Mouse (Mus musculus) MEL (cell line): ENCODE results near the gene Endog. TPM values are rescaled to one million over a fixed set of nuclear protein-coding genes. Genes with fewer than 3 reads are reported as not detected.

Experiments used
- DNase-seq: peaks from one replicate; pipeline ENCODE4 v3.0.0; 2011; ENCODE audit warnings: low read depth, low spot score
- H3K27ac ChIP-seq: 2 replicates; pipeline ENCODE4 v1.5.1; 2012; ENCODE audit warnings: low read depth, mild to moderate bottlenecking, control low read depth, low read length, moderate library complexity; ENCODE audit not compliant: control insufficient read depth
- H3K27me3 ChIP-seq, 2 experiments: fragments of 150-350 bp in 1 of 2; sonication (generic) in 1 of 2; 2 replicates each; pipeline ENCODE4 v1.6.1; 2012; ENCODE audit warnings: low read length in 2 of 2, mild to moderate bottlenecking in 2 of 2, improper control_type of control experiment in 1 of 2, moderate library complexity in 1 of 2; ENCODE audit not compliant: insufficient read depth in 2 of 2, control insufficient read depth in 1 of 2
- H3K36me3 ChIP-seq, 2 experiments: 2 replicates each; pipeline ENCODE4 v1.6.1; 2012 to 2014; ENCODE audit warnings: low read length in 2 of 2, improper control_type of control experiment in 1 of 2, inconsistent platforms in 1 of 2, mild to moderate bottlenecking in 1 of 2; ENCODE audit not compliant: insufficient read depth in 2 of 2, control insufficient read depth in 1 of 2
- H3K4me1 ChIP-seq, 2 experiments: fragments of 150-350 bp in 1 of 2; sonication (generic) in 1 of 2; 2 replicates each; pipeline ENCODE4 v1.6.1; 2012; ENCODE audit warnings: low read length in 2 of 2, improper control_type of control experiment in 1 of 2, mild to moderate bottlenecking in 1 of 2; ENCODE audit not compliant: insufficient read depth in 2 of 2, control insufficient read depth in 1 of 2
- H3K4me3 ChIP-seq, 2 experiments: fragments of 150-350 bp in 1 of 2; sonication (generic) in 1 of 2; 2 replicates each; pipeline ENCODE4 v1.5.1; 2012; ENCODE audit warnings: low read depth in 2 of 2, low read length in 2 of 2, mild to moderate bottlenecking in 2 of 2, moderate library complexity in 2 of 2, control low read depth in 1 of 2, improper control_type of control experiment in 1 of 2; ENCODE audit not compliant: control insufficient read depth in 1 of 2, insufficient read depth in 1 of 2
- H3K79me2 ChIP-seq: 2 replicates; pipeline ENCODE4 v1.6.1; 2012; ENCODE audit warnings: mild to moderate bottlenecking, low read length, moderate library complexity; ENCODE audit not compliant: control insufficient read depth, poor library complexity, insufficient read depth
- H3K9ac ChIP-seq: 2 replicates; pipeline ENCODE4 v1.6.1; 2012; ENCODE audit warnings: low read depth, mild to moderate bottlenecking, control low read depth, low read length, moderate library complexity; ENCODE audit not compliant: control insufficient read depth, poor library complexity, severe bottlenecking
- H3K9me3 ChIP-seq: fragments of 150-350 bp; sonication (generic); replicated peaks from 2 replicates; pipeline ENCODE4 v1.6.1; 2012; ENCODE audit warnings: mild to moderate bottlenecking, low read length, improper control_type of control experiment, moderate library complexity; ENCODE audit not compliant: insufficient read depth
- BHLHE40 ChIP-seq: IDR thresholded peaks from 2 replicates; pipeline ENCODE4 v1.6.1; 2012; ENCODE audit warnings: low read depth, mild to moderate bottlenecking, inconsistent platforms, low read length, improper control_type of control experiment, borderline replicate concordance
- CHD1 ChIP-seq: IDR thresholded peaks from 2 replicates; pipeline ENCODE4 v1.6.1; 2012; ENCODE audit warnings: low read depth, mild to moderate bottlenecking, inconsistent platforms, low read length, improper control_type of control experiment
- E2F4 ChIP-seq: IDR thresholded peaks from 2 replicates; pipeline ENCODE4 v1.6.1; 2011; ENCODE audit warnings: low read depth, low read length, improper control_type of control experiment, borderline replicate concordance
- EP300 ChIP-seq, 2 experiments: IDR thresholded peaks; 2 replicates each; pipeline ENCODE4 v1.6.1; 2011; ENCODE audit warnings: improper control_type of control experiment in 2 of 2, low read length in 2 of 2, low read depth in 1 of 2, mild to moderate bottlenecking in 1 of 2
- ETS1 ChIP-seq: IDR thresholded peaks from 2 replicates; pipeline ENCODE4 v1.6.1; 2012; ENCODE audit warnings: low read depth, mild to moderate bottlenecking, inconsistent platforms, low read length, improper control_type of control experiment, moderate library complexity
- GABPA ChIP-seq: IDR thresholded peaks from 2 replicates; pipeline ENCODE4 v1.6.1; 2012; ENCODE audit warnings: low read depth, mild to moderate bottlenecking, inconsistent platforms, low read length, improper control_type of control experiment, moderate library complexity
- GATA1 ChIP-seq: IDR thresholded peaks from 2 replicates; pipeline ENCODE4 v1.6.1; 2011; ENCODE audit warnings: low read depth, low read length, improper control_type of control experiment
- HCFC1 ChIP-seq: IDR thresholded peaks from 2 replicates; pipeline ENCODE4 v1.6.1; 2012; ENCODE audit warnings: low read depth, mild to moderate bottlenecking, inconsistent platforms, low read length, improper control_type of control experiment, moderate library complexity
- JUND ChIP-seq: IDR thresholded peaks from 2 replicates; pipeline ENCODE4 v1.6.1; 2011; ENCODE audit warnings: low read depth, mild to moderate bottlenecking, improper control_type of control experiment, low read length
- KAT2A ChIP-seq: conservative IDR thresholded peaks from 2 replicates; pipeline ENCODE4 v1.6.1; 2012; ENCODE audit warnings: low read depth, low read length, improper control_type of control experiment, inconsistent platforms
- MAFK ChIP-seq: IDR thresholded peaks from 2 replicates; pipeline ENCODE4 v1.6.1; 2011; ENCODE audit warnings: low read depth, mild to moderate bottlenecking, low read length, improper control_type of control experiment, borderline replicate concordance
- MAX ChIP-seq: IDR thresholded peaks from 2 replicates; pipeline ENCODE4 v1.6.1; 2011; ENCODE audit warnings: low read length, improper control_type of control experiment
- MEF2A ChIP-seq: IDR thresholded peaks from 2 replicates; pipeline ENCODE4 v1.6.1; 2014; ENCODE audit warnings: low read depth, mild to moderate bottlenecking, inconsistent platforms, low read length, improper control_type of control experiment; ENCODE audit not compliant: poor library complexity, insufficient replicate concordance, severe bottlenecking; ENCODE audit errors: extremely low read depth
- MXI1 ChIP-seq: IDR thresholded peaks from 2 replicates; pipeline ENCODE4 v1.6.1; 2011; ENCODE audit warnings: mild to moderate bottlenecking, low read depth, low read length, improper control_type of control experiment
- MYB ChIP-seq: IDR thresholded peaks from 2 replicates; pipeline ENCODE4 v1.6.1; 2011; ENCODE audit warnings: mild to moderate bottlenecking, low read depth, low read length, improper control_type of control experiment
- MYC ChIP-seq: IDR thresholded peaks from 2 replicates; pipeline ENCODE4 v1.6.1; 2011; ENCODE audit warnings: low read depth, mild to moderate bottlenecking, low read length, improper control_type of control experiment, moderate library complexity
- NELFE ChIP-seq: IDR thresholded peaks from 2 replicates; pipeline ENCODE4 v1.6.1; 2011; ENCODE audit warnings: low read depth, low read length, improper control_type of control experiment
- POLR2AphosphoS2 ChIP-seq: IDR thresholded peaks from 2 replicates; pipeline ENCODE4 v1.6.1; 2011; ENCODE audit warnings: low read length, improper control_type of control experiment
- RAD21 ChIP-seq: IDR thresholded peaks from 2 replicates; pipeline ENCODE4 v1.6.1; 2011; ENCODE audit warnings: mild to moderate bottlenecking, low read depth, low read length, improper control_type of control experiment
- RCOR1 ChIP-seq: IDR thresholded peaks from 2 replicates; pipeline ENCODE4 v1.6.1; 2012; ENCODE audit warnings: low read depth, mild to moderate bottlenecking, inconsistent platforms, low read length, improper control_type of control experiment
- SIN3A ChIP-seq: IDR thresholded peaks from 2 replicates; pipeline ENCODE4 v1.6.1; 2012; ENCODE audit warnings: low read length, improper control_type of control experiment, inconsistent platforms
- SMC3 ChIP-seq: IDR thresholded peaks from 2 replicates; pipeline ENCODE4 v1.6.1; 2011; ENCODE audit warnings: low read depth, low read length, improper control_type of control experiment
- TAL1 ChIP-seq: IDR thresholded peaks from 2 replicates; pipeline ENCODE4 v1.6.1; 2012; ENCODE audit warnings: mild to moderate bottlenecking, inconsistent platforms, low read length, moderate library complexity, mixed read lengths
- TBP ChIP-seq: IDR thresholded peaks from 2 replicates; pipeline ENCODE4 v1.8.0; 2011; ENCODE audit warnings: low read depth, low read length, improper control_type of control experiment
- UBTF ChIP-seq: IDR thresholded peaks from 2 replicates; pipeline ENCODE4 v1.6.1; 2012; ENCODE audit warnings: low read depth, mild to moderate bottlenecking, inconsistent platforms, low read length, improper control_type of control experiment, moderate library complexity, borderline replicate concordance; ENCODE audit not compliant: insufficient read depth
- USF1 ChIP-seq: IDR thresholded peaks from 2 replicates; pipeline ENCODE4 v1.6.1; 2014; ENCODE audit warnings: low read depth, mild to moderate bottlenecking, inconsistent platforms, low read length, improper control_type of control experiment, moderate library complexity
- USF2 ChIP-seq, 2 experiments: IDR thresholded peaks; 2 replicates each; pipeline ENCODE4 v1.6.1; 2011 to 2012; ENCODE audit warnings: improper control_type of control experiment in 2 of 2, low read length in 2 of 2, borderline replicate concordance in 1 of 2, inconsistent platforms in 1 of 2, low read depth in 1 of 2, mild to moderate bottlenecking in 1 of 2; ENCODE audit not compliant: insufficient read depth in 1 of 2
- ZC3H11A ChIP-seq: IDR thresholded peaks from 2 replicates; pipeline ENCODE4 v1.6.1; 2012; ENCODE audit warnings: low read depth, mild to moderate bottlenecking, inconsistent platforms, low read length, improper control_type of control experiment
- ZKSCAN1 ChIP-seq: IDR thresholded peaks from 2 replicates; pipeline ENCODE4 v1.6.1; 2012; ENCODE audit warnings: low read depth, mild to moderate bottlenecking, inconsistent platforms, low read length, improper control_type of control experiment, moderate library complexity
- ZMIZ1 ChIP-seq: IDR thresholded peaks from 2 replicates; pipeline ENCODE4 v1.6.1; 2012; ENCODE audit warnings: low read depth, mild to moderate bottlenecking, inconsistent platforms, low read length, improper control_type of control experiment, moderate library complexity
- polyA plus RNA-seq, 2 experiments: library from polyadenylated mRNA; stranded (reverse) in 1 of 2; unstranded in 1 of 2; fragments of >175 nt in 1 of 2; fragments of >200 nt in 1 of 2; gene quantifications; 2 replicates each; pipeline versions ENCODE4 v1.2.1 to v1.2.4; 2012; ENCODE audit warnings: low replicate concordance in 2 of 2, low read depth in 1 of 2; ENCODE audit not compliant: insufficient read length in 2 of 2, insufficient read depth in 1 of 2, missing spikeins in 1 of 2
- total RNA-seq: library from RNA; depleted of rRNA; stranded (reverse); fragments of 300-350 nt; gene quantifications from 2 replicates; pipeline ENCODE4 v1.2.3, GENCODE M21; 2012

The Endog gene
- total and polyA plus RNA-seq, 3 experiments, result 19.4 to 27.2 TPM; not detected in 1

DNA sequence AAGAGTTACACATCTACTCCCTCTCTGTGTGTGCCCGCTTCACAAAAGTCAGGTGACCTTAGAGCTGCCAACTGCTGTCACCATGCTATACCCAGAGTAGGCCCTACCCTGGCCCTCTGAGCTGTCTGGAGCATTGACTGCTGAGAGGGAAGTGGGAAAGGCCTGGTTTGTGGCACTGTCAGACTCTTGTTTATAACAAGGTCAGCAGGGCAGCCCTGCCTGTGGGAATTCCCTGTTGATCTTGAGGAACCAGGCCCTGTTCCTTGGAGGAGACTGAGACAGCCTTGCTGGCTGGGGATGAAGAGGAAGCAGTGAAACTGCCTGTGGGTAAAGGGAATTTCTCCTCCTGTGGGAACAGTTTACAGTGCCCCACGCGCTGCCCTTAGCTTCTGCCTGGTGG lies 43.5 kb downstream of the Endog start:
- H3K27ac ChIP-seq, result no peak overlapping the region
- peaks cover 0 to 2% of the 10 kb centered on the region in 2 experiments; a peak in 1 of 4 replicates for H3K27me3 ChIP-seq
- no peak overlapping the region for H3K4me3 ChIP-seq
- no peak for DNase-seq
- no peaks in the 10 kb centered on the region for H3K79me2 ChIP-seq
- H3K9me3 ChIP-seq, result no peaks in the 10 kb centered on the region
- no peaks in the 10 kb centered on the region for H3K36me3 ChIP-seq
- no peak for TF ChIP-seq MEF2A
- TF ChIP-seq TBP, result no peak
- no peak for TF ChIP-seq MAFK
- TF ChIP-seq EP300 (IDR thresholded peaks at IDR 0.05; ENCODE audit: low read depth in 1 of 2, low read length in 2 of 2), result no peak
- no peak for TF ChIP-seq NELFE
- no peak for TF ChIP-seq USF1
- TF ChIP-seq SMC3, result no peak
- TF ChIP-seq JUND, result no peak
- no peak for TF ChIP-seq RCOR1
- no peak for TF ChIP-seq ZMIZ1
- TF ChIP-seq GABPA, result no peak
- no peak for TF ChIP-seq ZKSCAN1
- no peak for TF ChIP-seq MYC
- TF ChIP-seq HCFC1, result no peak
- no peak for TF ChIP-seq TAL1
- no peak for TF ChIP-seq USF2 (IDR thresholded peaks at IDR 0.05; ENCODE audit: borderline replicate concordance in 1 of 2, insufficient read depth in 1 of 2, low read depth in 1 of 2, low read length in 2 of 2)
- no peak for TF ChIP-seq SIN3A
- TF ChIP-seq MYB, result no peak
- no peak for TF ChIP-seq KAT2A
- TF ChIP-seq MAX, result no peak
- TF ChIP-seq, all 39 proteins: peak for 0
- no peaks in the 10 kb centered on the region for H3K4me1 ChIP-seq
- H3K9ac ChIP-seq, result no peak overlapping the region

DNA sequence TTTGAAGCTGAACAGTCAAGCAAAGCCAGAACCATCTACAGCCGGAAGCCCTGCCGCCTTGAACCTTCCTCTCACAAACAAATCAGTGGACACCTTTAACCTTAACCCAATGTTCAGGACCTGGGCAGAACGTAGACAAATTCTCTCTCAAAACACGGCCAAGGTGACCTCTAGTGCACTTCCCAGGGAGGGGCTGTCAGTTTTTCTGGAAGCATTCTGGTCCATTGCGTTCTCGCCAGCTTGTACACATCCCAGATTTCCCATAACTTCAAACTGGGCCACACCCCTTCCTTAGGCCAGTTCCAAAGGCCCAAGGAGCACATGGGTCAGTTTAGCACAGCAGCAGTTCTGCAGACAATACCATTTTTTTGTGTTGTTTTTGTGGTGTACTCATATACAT lies 44.2 kb downstream of the Endog start:
- Histone ChIP-seq H3K9ac (no peak overlapping the region), H3K79me2 (no peaks in the 10 kb centered on the region), H3K4me3 (no peak overlapping the region), H3K27ac (no peak overlapping the region), H3K9me3 (no peaks in the 10 kb centered on the region), H3K27me3 (peaks cover 0 to 2% of the 10 kb centered on the region in 2 experiments; a peak in 1 of 4 replicates), H3K4me1 (no peaks in the 10 kb centered on the region), H3K36me3 (no peaks in the 10 kb centered on the region)
- DNase-seq, result no peak
- TF ChIP-seq ETS1, result no peak
- TF ChIP-seq GATA1, result no peak
- no peak for TF ChIP-seq RAD21
- no peak for TF ChIP-seq ZMIZ1
- no peak for TF ChIP-seq NELFE
- TF ChIP-seq POLR2AphosphoS2, result no peak
- no peak for TF ChIP-seq GABPA
- no peak for TF ChIP-seq ZC3H11A
- TF ChIP-seq JUND, result no peak
- no peak for TF ChIP-seq UBTF
- no peak for TF ChIP-seq CHD1
- no peak for TF ChIP-seq MXI1
- TF ChIP-seq E2F4, result no peak
- TF ChIP-seq TAL1, result no peak
- TF ChIP-seq ZKSCAN1, result no peak
- no peak for TF ChIP-seq KAT2A
- TF ChIP-seq BHLHE40, result no peak
- TF ChIP-seq, all 39 proteins: peak for 0
